Mouse (Mus musculus) activated CD4-positive, CD25-positive, alpha-beta regulatory T cell, adult 4 months (primary cell): ENCODE data around the gene Pde4d. TPM values are rescaled to one million over a fixed set of nuclear protein-coding genes. Genes with fewer than 3 reads are reported as not detected.
A peak's percentile ranks its signal among the peaks of the same experiment; 100 is the strongest.

ENCODE experiments used
- ATAC-seq: one replicate; pipeline ENCODE4 v1.8.0; 2017
- polyA plus RNA-seq, 2 experiments: library from polyadenylated mRNA; unstranded; fragments of 100-300 nt; shearing (Covaris generic); gene quantifications; one replicate each; pipeline ENCODE4 v1.2.1; 2017

The Pde4d gene
- polyA plus RNA-seq, 2 experiments from 2014 or later, result 7.3 to 7.6 TPM

GRCm38 (mm10) chr13:109720127-109720713 is 1270.5 kb downstream of the Pde4d start:
- no peak for ATAC-seq

- ATAC-seq, result no peak
Measured at GRCm38 (mm10) chr13:109722237-109723119, 1272.7 kb downstream of the Pde4d start.

- no peak for ATAC-seq
Measured at GRCm38 (mm10) chr13:109727346-109727745, 1277.6 kb downstream of the Pde4d start.

- ATAC-seq, result no peak
Measured at GRCm38 (mm10) chr13:109729612-109730011, 1279.9 kb downstream of the Pde4d start.

GRCm38 (mm10) chr13:109732655-109733376 is 1283.1 kb downstream of the Pde4d start:
- no peak for ATAC-seq

- ATAC-seq, result peak; percentile 66
Measured at GRCm38 (mm10) chr13:109736290-109737078, 1286.7 kb downstream of the Pde4d start.

GRCm38 (mm10) chr13:109746492-109746891 is 1296.7 kb downstream of the Pde4d start:
- no peak for ATAC-seq

GRCm38 (mm10) chr13:109752236-109752863 is 1302.6 kb downstream of the Pde4d start:
- no peak for ATAC-seq

- ATAC-seq, result no peak
Measured at GRCm38 (mm10) chr13:109756854-109757253, 1307.1 kb downstream of the Pde4d start.

GRCm38 (mm10) chr13:109759201-109759600 is 1309.5 kb downstream of the Pde4d start:
- ATAC-seq, result no peak

- ATAC-seq, result no peak
Measured at GRCm38 (mm10) chr13:109761081-109761480, 1311.3 kb downstream of the Pde4d start.

GRCm38 (mm10) chr13:109774791-109775190 is 1325.0 kb downstream of the Pde4d start:
- ATAC-seq, result no peak

- no peak for ATAC-seq
Measured at GRCm38 (mm10) chr13:109775197-109775596, 1325.4 kb downstream of the Pde4d start.

GRCm38 (mm10) chr13:109776116-109776515 is 1326.4 kb downstream of the Pde4d start:
- peak; percentile 100 for ATAC-seq

- ATAC-seq, result no peak
Measured at GRCm38 (mm10) chr13:109776995-109777394, 1327.2 kb downstream of the Pde4d start.

- no peak for ATAC-seq
Measured at GRCm38 (mm10) chr13:109777441-109777840, 1327.7 kb downstream of the Pde4d start.

- ATAC-seq, result no peak
Measured at GRCm38 (mm10) chr13:109778297-109778835, 1328.6 kb downstream of the Pde4d start.

GRCm38 (mm10) chr13:109781466-109781865 is 1331.7 kb downstream of the Pde4d start:
- ATAC-seq, result no peak

- no peak for ATAC-seq
Measured at GRCm38 (mm10) chr13:109788604-109789003, 1338.9 kb downstream of the Pde4d start.

- ATAC-seq, result no peak
Measured at GRCm38 (mm10) chr13:109789151-109789550, 1339.4 kb downstream of the Pde4d start.

- no peak for ATAC-seq
Measured at GRCm38 (mm10) chr13:109790045-109790715, 1340.4 kb downstream of the Pde4d start.
